Mouse (Mus musculus) colon, adult 2 months (tissue): ENCODE results near the gene 1700001O22Rik. TPM values are rescaled to one million over a fixed set of nuclear protein-coding genes. Genes with fewer than 3 reads are reported as not detected.

Experiments
- polyA plus RNA-seq: library from polyadenylated mRNA; depleted of rRNA; stranded (reverse); fragments of >200 nt; gene quantifications from 2 replicates; pipeline ENCODE4 v1.2.3, GENCODE M21; 2012; rRNA removed

Gene 1700001O22Rik
- polyA plus RNA-seq: 8.8 and 10.5 TPM in 2 replicates

DNA sequence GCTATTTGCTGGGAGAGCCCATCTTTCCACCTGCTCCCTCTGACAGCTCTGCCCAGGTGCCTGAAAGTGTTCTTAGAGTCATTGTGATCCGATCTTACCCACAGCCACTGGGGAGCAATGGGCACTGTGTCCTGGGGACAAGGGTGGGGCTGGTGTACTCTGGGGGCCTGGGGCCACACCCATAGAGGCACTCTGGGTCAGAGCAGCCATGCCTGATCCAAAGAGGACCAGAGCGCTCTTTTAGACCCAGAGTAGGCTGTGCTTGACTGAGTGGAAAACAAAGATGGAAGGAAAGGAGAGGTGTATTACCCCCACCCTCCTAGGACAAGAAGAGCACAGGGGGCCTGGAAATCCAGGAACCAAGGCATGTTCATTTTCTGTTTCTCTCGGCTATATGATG, at the start of gene 1700001O22Rik:
Gene 1700001O22Rik (minus strand): TSS at position 58 of the 400 bp plus-strand sequence.

GRCm38 (mm10) chr2:30834373-30835022, 31.0 kb upstream of the 1700001O22Rik start, which contains the start of gene Prrx2:
Gene Prrx2 (plus strand): TSS chr2:30834972.

GRCm38 (mm10) chr2:30830283-30830795, 26.9 kb upstream of the 1700001O22Rik start, which contains the start of gene Asb6:
Gene Asb6 (minus strand): TSS chr2:30830333.

DNA sequence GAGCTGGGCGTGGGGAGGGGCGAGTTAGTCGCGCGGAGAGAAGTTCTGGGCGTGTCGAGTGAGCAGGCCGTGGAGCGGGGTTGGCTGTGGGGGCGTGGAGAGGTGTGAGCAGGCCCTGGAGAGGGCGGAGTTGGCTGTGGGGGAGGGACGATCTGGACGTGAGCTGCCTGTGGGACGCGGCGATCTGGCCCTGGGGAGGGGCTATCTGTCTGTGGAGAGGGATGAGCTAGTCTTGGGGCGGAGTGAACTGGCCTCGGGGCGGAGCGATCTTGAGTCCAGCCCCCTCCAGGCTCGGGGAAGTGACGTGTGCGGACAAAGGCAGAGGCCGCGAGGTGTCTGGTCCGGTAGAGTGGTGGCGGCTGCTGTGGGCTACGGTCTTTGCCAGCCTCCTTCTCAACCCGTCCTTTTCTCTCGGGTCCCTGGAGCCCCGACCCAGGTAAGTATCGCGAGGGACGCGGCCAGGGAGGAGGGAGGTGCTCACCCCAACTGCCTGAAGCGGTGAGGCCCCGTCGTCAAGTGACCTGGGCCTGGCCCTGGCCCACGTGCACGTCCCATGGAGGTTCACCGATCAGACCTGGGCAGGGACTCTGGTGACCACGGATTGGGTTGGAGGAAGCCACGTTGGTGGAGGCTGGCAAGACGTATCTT, 4.3 kb upstream of the 1700001O22Rik start, which contains the start of gene Ntmt1:
Gene Ntmt1 (plus strand): TSS at position 179 of the 648 bp plus-strand sequence.

Other genes with a start within 250 kb of the 1700001O22Rik start
- 0.27 TPM in 1 of 2 replicates, not detected in the other for gene Cstad, start 208.6 kb downstream of the 1700001O22Rik start, polyA plus RNA-seq
- 34.4 and 37.6 TPM in 2 replicates for gene Ntmt1, start 4.2 kb upstream of the 1700001O22Rik start, polyA plus RNA-seq
- 43.8 and 48.1 TPM in 2 replicates for gene Asb6, start 26.7 kb upstream of the 1700001O22Rik start, polyA plus RNA-seq
- gene Prrx2, start 31.3 kb upstream of the 1700001O22Rik start, polyA plus RNA-seq: 9.9 and 10.0 TPM in 2 replicates
- 15.4 and 27.0 TPM in 2 replicates for gene Ptges, start 126.2 kb upstream of the 1700001O22Rik start, polyA plus RNA-seq
- 23.8 and 24.8 TPM in 2 replicates for gene Tor1b, start 149.3 kb upstream of the 1700001O22Rik start, polyA plus RNA-seq
- gene Tor1a, start 164.3 kb upstream of the 1700001O22Rik start, polyA plus RNA-seq: 59.6 and 61.5 TPM in 2 replicates
- gene BC005624, start 178.5 kb upstream of the 1700001O22Rik start, polyA plus RNA-seq: 9.7 and 13.0 TPM in 2 replicates
- 14.1 and 15.5 TPM in 2 replicates for gene Usp20, start 178.6 kb upstream of the 1700001O22Rik start, polyA plus RNA-seq